Mouse (Mus musculus) brain, embryonic 18.5 days (tissue): ENCODE data around the gene Ptprj.

Experiments used
- DNase-seq: peaks from one replicate; pipeline ENCODE4 v3.0.0-alpha.2; 2012; ENCODE audit warnings: low read depth, low spot score

Ptprj gene

DNA sequence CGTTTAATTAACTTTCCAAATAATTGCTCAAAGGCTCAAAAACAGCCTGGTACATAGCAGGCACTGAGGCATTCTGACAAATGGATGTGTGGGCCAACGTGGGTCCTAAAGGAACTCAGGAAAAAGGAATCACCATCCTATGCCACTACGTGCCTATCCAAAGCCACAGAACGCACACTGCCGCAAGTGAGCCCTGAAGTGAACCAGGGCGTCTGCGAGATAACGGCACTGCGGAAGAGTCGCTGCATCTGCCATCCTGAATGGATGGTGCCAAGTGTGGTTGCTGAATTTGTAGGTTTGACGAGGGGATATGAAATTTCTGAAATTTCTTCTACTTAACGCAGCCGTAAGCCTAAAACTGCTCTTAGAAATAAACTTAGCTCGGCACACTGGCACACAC lies 54.6 kb downstream of the Ptprj start:
- DNase-seq = no peak

DNA sequence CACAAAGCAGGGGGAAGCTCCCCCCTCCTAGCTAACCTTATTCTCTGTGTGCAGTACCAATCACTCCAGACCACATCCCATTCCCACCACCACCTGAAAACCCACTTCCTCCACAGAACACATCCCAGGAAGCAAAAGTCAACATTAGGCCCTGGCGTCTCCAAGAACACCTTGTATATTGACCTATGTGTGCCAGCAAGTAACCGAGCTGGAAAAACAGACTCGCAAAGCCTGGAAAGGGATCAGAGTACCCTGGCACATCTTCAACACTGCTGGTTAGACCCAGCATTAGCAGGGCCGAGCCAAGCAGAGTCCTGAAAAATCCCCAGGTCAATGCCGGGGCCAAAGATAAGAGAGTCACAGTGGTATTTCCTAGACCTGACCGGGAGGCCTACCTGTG lies 58.0 kb downstream of the Ptprj start:
- no peak for DNase-seq

DNA sequence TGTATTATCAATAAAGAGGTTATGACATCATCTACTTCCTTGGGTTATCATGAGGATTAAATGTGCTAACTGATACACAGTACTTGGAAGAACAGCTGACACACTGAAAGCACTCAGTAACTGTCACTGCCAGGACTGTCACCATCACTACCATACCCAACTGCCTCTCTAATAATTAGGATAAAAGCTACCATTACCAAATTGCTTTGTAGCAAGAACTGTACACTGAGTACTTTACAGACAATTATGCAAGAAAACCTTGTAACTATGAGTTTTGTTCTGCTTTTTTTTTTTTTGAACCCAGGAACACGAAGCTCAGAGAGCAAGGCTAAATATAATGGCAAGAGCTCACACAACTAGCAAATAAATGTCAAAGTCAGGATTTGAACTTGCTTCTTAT lies 58.5 kb downstream of the Ptprj start:
- no peak for DNase-seq

GRCm38 (mm10) chr2:90518296-90518695 lies 62.2 kb downstream of the Ptprj start:
- DNase-seq = no peak

GRCm38 (mm10) chr2:90514969-90515368 lies 65.5 kb downstream of the Ptprj start:
- no peak for DNase-seq

DNA sequence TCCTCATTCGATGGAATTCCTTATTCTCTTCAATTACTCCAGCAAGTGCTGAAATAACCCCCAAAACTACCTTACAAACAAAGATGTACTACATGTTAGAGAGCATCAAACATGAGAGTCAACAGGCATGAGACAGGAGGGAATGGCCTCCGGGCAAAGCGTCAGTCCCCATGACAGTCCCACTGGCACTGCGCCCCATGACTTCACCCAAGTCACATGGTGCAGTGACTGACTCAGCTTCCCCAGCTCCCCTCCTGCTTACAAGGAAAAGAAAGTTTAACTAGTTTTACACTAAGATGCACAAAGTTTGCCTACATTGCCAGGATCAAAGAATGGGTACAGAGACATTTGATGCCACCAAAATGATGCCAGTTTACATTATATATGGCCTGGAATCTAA lies 71.2 kb downstream of the Ptprj start:
- no peak for DNase-seq

GRCm38 (mm10) chr2:90506143-90506542 lies 74.3 kb downstream of the Ptprj start:
- no peak for DNase-seq

DNA sequence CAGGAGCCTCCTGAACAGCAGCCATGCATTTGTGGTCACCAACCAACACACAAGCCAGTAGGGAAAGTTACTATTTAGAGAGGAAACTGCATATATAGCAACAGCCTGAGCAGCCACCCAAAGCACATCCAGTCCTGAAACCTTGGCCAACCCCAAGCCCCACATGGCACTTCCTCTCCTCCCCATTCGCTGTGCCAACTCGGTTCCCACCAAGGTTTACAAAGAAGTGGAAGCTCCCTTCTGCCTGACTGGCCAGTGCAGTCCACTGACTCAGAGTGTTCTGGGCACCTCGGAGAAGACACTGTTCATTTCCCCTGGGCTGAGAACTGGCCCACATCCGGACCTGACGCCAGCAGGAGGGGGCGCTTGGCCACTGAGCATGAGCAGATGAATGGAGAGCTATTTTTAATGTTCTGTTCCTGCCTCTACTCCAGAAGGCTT lies 75.7 kb downstream of the Ptprj start:
- no peak for DNase-seq

DNA sequence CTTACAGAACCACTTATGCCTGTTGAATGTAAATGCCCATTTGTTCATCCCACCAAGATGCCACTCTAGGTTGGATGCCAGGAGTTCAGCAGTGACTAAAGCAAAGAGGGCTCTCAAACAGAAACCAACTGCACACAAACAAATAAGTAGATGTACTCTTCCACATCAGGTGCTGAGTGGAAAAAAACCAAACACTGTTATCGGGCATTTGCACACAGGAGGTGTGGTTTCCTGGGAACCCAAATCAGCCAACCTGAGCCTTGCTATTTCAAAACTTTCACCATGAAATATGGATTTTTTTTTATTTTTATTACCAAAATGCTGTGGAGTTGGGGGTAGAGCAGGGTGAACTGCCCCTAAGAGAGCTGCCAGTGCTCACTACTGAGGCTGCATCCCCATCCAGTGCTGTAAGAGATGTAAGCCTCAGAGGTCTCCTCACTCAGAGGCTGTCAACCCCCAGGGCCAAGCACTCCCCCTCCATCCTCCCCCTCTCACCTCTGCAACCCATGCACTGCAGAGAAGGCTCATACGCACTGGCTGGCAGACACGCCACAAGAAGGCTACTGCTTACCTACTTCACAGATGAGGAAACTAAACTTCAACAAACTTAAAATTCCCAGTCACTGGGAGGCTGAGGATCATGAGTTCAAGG lies 77.1 kb downstream of the Ptprj start:
- DNase-seq = no peak

DNA sequence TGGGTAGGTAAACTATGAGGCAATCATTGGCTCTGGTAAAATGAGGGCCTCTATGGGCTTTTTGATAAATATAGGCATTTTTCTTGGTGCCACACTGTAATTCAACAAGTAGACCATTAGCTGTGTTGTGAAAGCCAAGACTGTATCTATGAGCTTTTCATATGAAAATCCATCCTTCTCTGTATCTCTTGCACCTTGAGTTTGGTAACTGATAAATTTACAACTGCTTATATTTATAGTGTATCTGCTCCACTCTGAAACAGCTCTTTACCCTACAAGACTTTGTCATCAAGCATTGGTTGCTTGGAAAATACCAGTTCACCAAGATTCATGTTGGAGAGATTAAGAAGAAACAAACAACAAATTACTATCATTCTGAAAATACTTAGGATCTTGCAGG lies 77.7 kb downstream of the Ptprj start:
- no peak for DNase-seq

GRCm38 (mm10) chr2:90501708-90502107 lies 78.7 kb downstream of the Ptprj start:
- no peak for DNase-seq

GRCm38 (mm10) chr2:90500892-90501291 lies 79.6 kb downstream of the Ptprj start:
- DNase-seq = no peak

DNA sequence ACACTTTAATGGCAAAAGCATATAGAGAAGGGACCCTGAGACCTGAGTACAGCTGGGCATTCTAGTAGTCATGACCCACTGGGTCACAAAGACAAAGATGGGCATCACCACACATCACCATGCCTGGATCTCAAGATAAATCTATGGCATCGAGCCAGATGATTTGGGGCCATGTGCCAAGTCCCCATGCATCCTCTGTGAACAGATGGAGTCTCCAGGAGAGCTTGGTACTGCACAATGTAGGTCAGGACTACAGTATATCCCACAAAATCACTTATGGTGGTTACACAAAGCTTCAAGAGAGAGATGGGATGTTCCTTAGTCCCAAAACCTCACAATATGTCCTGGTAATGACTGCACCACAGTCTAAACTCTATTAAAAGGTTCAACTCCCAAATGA lies 81.4 kb downstream of the Ptprj start:
- DNase-seq = no peak

DNA sequence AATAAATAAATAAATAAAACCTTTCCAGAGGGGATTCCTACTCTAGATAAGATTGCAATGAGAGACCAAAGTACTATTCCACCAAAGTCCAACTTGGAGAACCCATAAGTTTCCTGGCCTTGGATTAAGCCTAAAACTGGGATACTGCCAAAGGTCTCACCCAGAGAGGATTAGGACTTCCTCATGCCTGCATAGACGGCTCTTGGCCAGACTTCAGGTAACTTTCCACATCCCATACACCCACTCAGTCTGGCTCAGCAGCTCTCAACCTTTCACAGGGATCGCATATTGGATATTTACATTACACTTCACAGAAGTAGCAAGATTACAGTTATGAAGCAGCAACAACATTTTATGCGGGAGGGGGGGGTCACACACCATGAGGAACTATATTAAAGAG lies 82.9 kb downstream of the Ptprj start:
- no peak for DNase-seq

DNA sequence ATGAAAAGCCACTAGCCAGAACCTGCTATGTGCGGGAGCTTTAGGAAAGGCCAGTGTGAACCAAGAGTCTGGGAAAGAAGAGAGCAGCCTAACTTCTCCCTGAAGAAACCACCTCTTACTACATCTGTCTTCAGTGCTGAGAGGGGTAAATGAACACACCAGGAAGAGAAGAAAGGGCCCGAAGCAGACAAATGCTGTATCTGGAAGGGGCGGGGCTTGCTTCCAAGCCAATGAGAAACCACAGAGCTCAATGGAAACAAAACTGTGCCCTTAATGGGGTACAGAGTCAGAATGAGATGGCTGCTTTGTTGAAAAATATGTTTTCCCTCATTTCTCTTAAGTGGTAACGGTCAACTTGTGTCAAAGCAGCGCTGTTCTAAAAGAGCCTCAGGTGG lies 83.8 kb downstream of the Ptprj start:
- no peak for DNase-seq

- no peak for DNase-seq
These were observed 84.3 kb downstream of the Ptprj start for GRCm38 (mm10) chr2:90496012-90496679.

DNA sequence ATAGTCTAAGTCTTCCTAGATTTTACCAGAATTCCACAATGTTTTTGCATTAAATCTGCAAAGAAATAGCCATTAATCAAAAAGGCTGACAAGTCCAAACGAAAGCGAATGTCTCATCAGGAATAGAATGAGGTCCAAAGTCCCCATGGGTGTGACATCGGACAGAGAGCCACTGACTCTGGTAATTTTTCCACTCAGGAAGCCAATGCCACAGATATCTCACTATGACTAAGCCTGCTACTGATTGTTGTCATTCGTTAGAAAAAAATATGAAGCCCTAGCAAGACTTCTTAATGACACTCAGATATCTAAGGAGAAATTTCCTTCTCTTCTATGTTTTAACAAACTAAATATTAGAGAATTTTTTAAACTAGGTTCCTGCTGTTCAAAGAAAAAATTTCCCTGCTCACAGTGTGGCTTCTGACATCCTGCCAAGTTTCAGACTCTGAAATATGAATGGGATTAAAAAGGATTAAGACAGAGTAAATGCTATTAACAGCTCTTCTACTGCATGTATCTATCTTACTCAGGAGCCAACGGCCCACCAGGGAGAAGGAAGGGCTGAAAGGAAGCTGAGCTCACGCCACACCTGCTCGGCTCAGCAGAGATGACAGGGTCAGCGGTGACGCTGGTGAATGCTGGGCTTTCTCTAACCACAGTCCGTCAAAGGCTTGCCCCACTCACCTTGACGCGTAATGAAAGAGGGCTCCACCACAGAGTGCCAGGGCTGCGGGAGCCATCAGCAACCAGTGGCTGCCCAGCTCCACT lies 90.0 kb downstream of the Ptprj start:
- no peak for DNase-seq

DNA sequence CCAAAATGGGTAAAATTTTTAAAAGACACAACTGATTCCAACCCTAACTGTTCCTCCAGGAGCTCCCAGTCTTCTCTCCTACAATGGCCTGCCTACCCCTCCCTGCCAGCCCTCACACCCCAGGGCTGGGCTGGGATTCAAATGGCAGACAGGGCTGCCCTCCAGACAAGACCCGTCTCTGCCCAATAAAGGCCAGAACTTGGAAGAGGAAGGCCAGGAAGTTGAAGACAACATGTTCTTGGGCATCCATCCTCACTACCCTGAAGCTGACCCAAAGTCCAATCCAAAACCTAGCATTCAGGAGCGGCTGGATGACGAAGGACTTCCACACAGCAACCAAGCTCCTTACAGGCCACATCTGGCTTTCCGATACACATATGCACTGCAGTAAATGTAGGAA lies 90.6 kb downstream of the Ptprj start:
- DNase-seq = no peak

DNA sequence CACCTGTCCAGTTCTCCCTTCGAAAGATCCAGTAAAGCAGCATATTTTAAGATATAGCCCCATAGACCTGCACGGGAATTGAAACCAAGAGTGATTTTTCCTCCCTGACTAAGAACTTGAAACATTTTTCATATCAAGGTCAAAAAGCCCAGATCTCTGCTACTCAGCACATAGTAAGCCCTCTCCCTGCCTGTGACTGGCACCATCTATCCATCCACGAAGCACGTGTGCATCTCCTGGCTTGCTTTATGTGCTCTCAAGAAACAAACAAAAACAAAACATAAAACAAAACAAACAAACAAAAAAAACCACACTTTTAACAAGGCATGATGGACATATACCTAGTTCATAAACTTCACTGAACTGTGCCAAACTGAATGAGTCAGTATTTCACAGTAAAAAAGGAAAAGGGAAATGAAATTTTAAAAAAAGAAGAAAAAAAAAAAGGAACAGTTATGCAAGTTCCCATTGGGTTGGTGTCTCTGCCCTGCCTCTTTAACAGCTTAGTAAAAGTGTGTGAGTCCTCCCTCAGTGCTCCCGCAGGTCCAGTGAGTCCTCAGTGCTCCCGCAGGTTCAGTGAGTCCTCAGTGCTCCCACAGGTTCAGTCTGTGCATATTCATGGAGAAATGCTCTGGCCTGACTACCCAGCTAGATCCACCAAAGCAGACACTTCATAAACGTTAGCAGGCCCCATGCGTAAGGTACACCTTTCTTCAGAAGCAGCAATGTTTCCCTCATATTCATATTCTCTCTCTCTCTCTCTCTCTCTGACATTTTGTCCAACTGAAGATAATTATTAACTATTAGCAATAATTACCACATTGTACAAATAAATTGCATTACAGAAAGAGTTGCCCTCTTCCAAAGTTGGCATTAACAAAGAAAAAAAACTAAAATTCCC lies 91.5 kb downstream of the Ptprj start:
- DNase-seq = no peak

- DNase-seq = no peak
These were observed 92.8 kb downstream of the Ptprj start for GRCm38 (mm10) chr2:90487471-90488238.

- DNase-seq = no peak
These were observed 94.2 kb downstream of the Ptprj start for GRCm38 (mm10) chr2:90486226-90486755.
